Mouse (Mus musculus) ovary, postnatal 14 days (tissue): ENCODE results near the gene Prkra.

Source experiments
- DNase-seq: peaks from one replicate; pipeline ENCODE4 v3.0.0; 2022; ENCODE audit warnings: low spot score

Gene Prkra

GRCm38 (mm10) chr2:76647883-76648570 lies at the start of gene Prkra, which contains the start of gene Pjvk:
Gene Prkra, minus strand, starts transcription at chr2:76648015.
Gene Pjvk, plus strand, starts transcription at chr2:76648476.
- DNase-seq: peak; percentile 99

- no peak for DNase-seq
Observed at GRCm38 (mm10) chr2:76695290-76695689, 47.5 kb upstream of the Prkra start.

GRCm38 (mm10) chr2:76693765-76694164 lies 46.0 kb upstream of the Prkra start:
- DNase-seq: no peak

GRCm38 (mm10) chr2:76690436-76691204 lies 42.8 kb upstream of the Prkra start:
- DNase-seq: no peak

- DNase-seq: no peak
Observed at GRCm38 (mm10) chr2:76688162-76688561, 40.3 kb upstream of the Prkra start.

GRCm38 (mm10) chr2:76687608-76688007 lies 39.8 kb upstream of the Prkra start:
- DNase-seq: no peak

GRCm38 (mm10) chr2:76686986-76687385 lies 39.2 kb upstream of the Prkra start:
- DNase-seq: no peak

- DNase-seq: no peak
Observed at GRCm38 (mm10) chr2:76682301-76682700, 34.5 kb upstream of the Prkra start.

- no peak for DNase-seq
Observed at GRCm38 (mm10) chr2:76676401-76677226, 28.8 kb upstream of the Prkra start.

GRCm38 (mm10) chr2:76675949-76676348 lies 28.1 kb upstream of the Prkra start:
- no peak for DNase-seq

- no peak for DNase-seq
Observed at GRCm38 (mm10) chr2:76675451-76675850, 27.6 kb upstream of the Prkra start.

GRCm38 (mm10) chr2:76674725-76675427 lies 27.1 kb upstream of the Prkra start, which contains the start of gene Plekha3:
Gene Plekha3, plus strand, starts transcription at chr2:76675281.
- DNase-seq: peak; percentile 71

- no peak for DNase-seq
Observed at GRCm38 (mm10) chr2:76673472-76674081, 25.8 kb upstream of the Prkra start.

- DNase-seq: peak; percentile 84
Observed at GRCm38 (mm10) chr2:76672966-76673392, 25.2 kb upstream of the Prkra start, which contains the start of gene Fkbp7. Gene Fkbp7, minus strand, starts transcription at chr2:76673116.

- no peak for DNase-seq
Observed at GRCm38 (mm10) chr2:76672134-76672745, 24.4 kb upstream of the Prkra start.

GRCm38 (mm10) chr2:76671641-76672040 lies 23.8 kb upstream of the Prkra start:
- DNase-seq: no peak

- no peak for DNase-seq
Observed at GRCm38 (mm10) chr2:76667200-76667599, 19.4 kb upstream of the Prkra start.

GRCm38 (mm10) chr2:76665531-76665930 lies 17.7 kb upstream of the Prkra start:
- DNase-seq: no peak

- no peak for DNase-seq
Observed at GRCm38 (mm10) chr2:76659419-76659818, 11.6 kb upstream of the Prkra start.

- no peak for DNase-seq
Observed at GRCm38 (mm10) chr2:76658551-76658950, 10.7 kb upstream of the Prkra start.

GRCm38 (mm10) chr2:76655982-76656381 lies 8.2 kb upstream of the Prkra start:
- DNase-seq: no peak
